In genomic region chr2:174284011-174284410, GRCm38 (mm10) we compare ENCODE assay signal across 8 mouse cellular contexts. TPM values are rescaled to one million over a fixed set of nuclear protein-coding genes. Genes with fewer than 3 reads are reported as not detected.
DNase-seq lines count a peak whose midpoint lies in the region; ATAC-seq and TF ChIP-seq lines count a peak whose summit lies in the region.

Gnas (plus strand) TSS chr2:174284320.

- no peaks in the 10 kb centered on the region for H3K4me1 ChIP-seq in thymus, adult 2 months (replicated peaks; ENCODE audit: control insufficient read depth, insufficient read depth, low read length)
- H3K4me1 ChIP-seq in embryonic facial prominence, embryonic 12.5 days, result 0 out of 2 replicates have a peak, but pooled peaks cover 3% of the 10 kb centered on the region
- peaks cover 13% of the 10 kb centered on the region; the same call in 1 of the 2 replicates for H3K4me1 ChIP-seq in heart, embryonic 10.5 days
- no peaks in the 10 kb centered on the region for H3K4me1 ChIP-seq in kidney, postnatal 0 days (replicated peaks; ENCODE audit: insufficient read depth, low read length)
- peaks cover 2% of the 10 kb centered on the region for H3K4me1 ChIP-seq in liver, embryonic 15.5 days (replicated peaks)
- H3K4me1 ChIP-seq in neural tube, embryonic 11.5 days (ENCODE audit: control insufficient read depth, insufficient read depth, low read length), result no peaks in the 10 kb centered on the region

- H3K27me3 ChIP-seq in thymus, adult 2 months (ENCODE audit: control insufficient read depth, insufficient read depth, low read length), result no peaks in the 10 kb centered on the region; the same call in 1 of the 2 replicates
- H3K27me3 ChIP-seq in embryonic facial prominence, embryonic 12.5 days, result peaks cover 40% of the 10 kb centered on the region
- peaks cover 46% of the 10 kb centered on the region for H3K27me3 ChIP-seq in heart, embryonic 10.5 days (ENCODE audit: insufficient read depth, poor library complexity, severe bottlenecking)
- H3K27me3 ChIP-seq in kidney, postnatal 0 days (ENCODE audit: insufficient read depth, low read length), result peaks cover 16% of the 10 kb centered on the region
- peaks cover 63% of the 10 kb centered on the region for H3K27me3 ChIP-seq in liver, embryonic 15.5 days
- peaks cover 30% of the 10 kb centered on the region for H3K27me3 ChIP-seq in neural tube, embryonic 11.5 days (ENCODE audit: control insufficient read depth, insufficient read depth, low read length)

- no peak for TF ChIP-seq POLR2A in thymus, adult 2 months (IDR thresholded peaks at IDR 0.05; ENCODE audit: control insufficient read depth, extremely low read depth, insufficient read depth, low read length, poor library complexity)

- no peak for ATAC-seq in embryonic facial prominence, embryonic 12.5 days (ENCODE audit: insufficient number of reproducible peaks, insufficient read depth, low FRiP score, low TSS enrichment)
- peak; percentile 38; the same call in 1 of the 2 replicates for ATAC-seq in kidney, postnatal 0 days (replicated peaks; ENCODE audit: low FRiP score, low read depth)
- no peak for ATAC-seq in liver, embryonic 15.5 days (ENCODE audit: insufficient read depth)
- ATAC-seq in neural tube, embryonic 11.5 days (ENCODE audit: insufficient read depth, low FRiP score, low TSS enrichment), result peak; percentile 61

- no peaks in the 10 kb centered on the region for H3K36me3 ChIP-seq in thymus, adult 2 months (ENCODE audit: control insufficient read depth, insufficient read depth, low read length)
- H3K36me3 ChIP-seq in embryonic facial prominence, embryonic 12.5 days, result peaks cover 61% of the 10 kb centered on the region
- peaks cover 89% of the 10 kb centered on the region for H3K36me3 ChIP-seq in heart, embryonic 10.5 days
- peaks cover 26% of the 10 kb centered on the region for H3K36me3 ChIP-seq in kidney, postnatal 0 days (ENCODE audit: insufficient read depth, low read length)
- H3K36me3 ChIP-seq in liver, embryonic 15.5 days (replicated peaks), result peaks cover 79% of the 10 kb centered on the region
- peaks cover 29% of the 10 kb centered on the region for H3K36me3 ChIP-seq in neural tube, embryonic 11.5 days (ENCODE audit: control insufficient read depth, insufficient read depth, low read length)

- peak within 1 kb of the TSS; percentile 17; the same call in 1 of the 2 replicates for H3K9ac ChIP-seq in embryonic facial prominence, embryonic 12.5 days
- no peak within 1 kb of the TSS for H3K9ac ChIP-seq in kidney, postnatal 0 days (ENCODE audit: low read depth, low read length)
- H3K9ac ChIP-seq in liver, embryonic 15.5 days, result no peak within 1 kb of the TSS
- H3K9ac ChIP-seq in neural tube, embryonic 11.5 days (ENCODE audit: low read length), result peak within 1 kb of the TSS; percentile 23

- H3K4me2 ChIP-seq in embryonic facial prominence, embryonic 12.5 days (replicated peaks), result peak within 1 kb of the TSS; percentile 54
- peak within 1 kb of the TSS; percentile 44 for H3K4me2 ChIP-seq in kidney, postnatal 0 days (ENCODE audit: low read length)
- H3K4me2 ChIP-seq in liver, embryonic 15.5 days, result peak within 1 kb of the TSS; percentile 38
- H3K4me2 ChIP-seq in neural tube, embryonic 11.5 days (ENCODE audit: low read depth), result peak within 1 kb of the TSS; percentile 55

- 59% methylated on average over 19 of the region's 19 CpGs for WGBS in thymus, adult 2 months
- 50% methylated on average over 19 of the region's 19 CpGs for WGBS in embryonic facial prominence, embryonic 12.5 days
- WGBS in heart, embryonic 10.5 days, result 57% methylated on average over 19 of the region's 19 CpGs
- 41% methylated on average over 19 of the region's 19 CpGs for WGBS in kidney, postnatal 0 days
- 56% methylated on average over 19 of the region's 19 CpGs for WGBS in liver, embryonic 15.5 days (ENCODE audit: insufficient replicate concordance)
- WGBS in neural tube, embryonic 11.5 days, result 46% methylated on average over 19 of the region's 19 CpGs

- peaks cover 20% of the 10 kb centered on the region for H3K9me3 ChIP-seq in embryonic facial prominence, embryonic 12.5 days
- H3K9me3 ChIP-seq in heart, embryonic 10.5 days, result peaks cover 3% of the 10 kb centered on the region; the same call in 1 of the 2 replicates
- H3K9me3 ChIP-seq in kidney, postnatal 0 days (replicated peaks; ENCODE audit: low read length), result peaks cover 17% of the 10 kb centered on the region
- peaks cover 20% of the 10 kb centered on the region; the same call in 1 of the 2 replicates for H3K9me3 ChIP-seq in liver, embryonic 15.5 days (replicated peaks)
- peaks cover 18% of the 10 kb centered on the region for H3K9me3 ChIP-seq in neural tube, embryonic 11.5 days (ENCODE audit: control insufficient read depth, low read length)

- peak; percentile 20 for DNase-seq in thymus, adult 2 months
- no peak for DNase-seq in thymus, adult 18-20 months
- DNase-seq in heart, embryonic 10.5 days (ENCODE audit: low spot score), result no peak
- peak; percentile 67 for DNase-seq in kidney, postnatal 0 days (ENCODE audit: low spot score)
- DNase-seq in neural tube, embryonic 11.5 days (ENCODE audit: low spot score), result peak; percentile 76
- DNase-seq in spleen, adult 18-20 months, result no peak

- no peak within 1 kb of the TSS for H3K27ac ChIP-seq in thymus, adult 2 months (ENCODE audit: control insufficient read depth, insufficient read depth, low read length)
- H3K27ac ChIP-seq in embryonic facial prominence, embryonic 12.5 days, result no peak within 1 kb of the TSS
- no peak within 1 kb of the TSS for H3K27ac ChIP-seq in heart, embryonic 10.5 days
- H3K27ac ChIP-seq in kidney, postnatal 0 days, result no peak within 1 kb of the TSS
- no peak within 1 kb of the TSS for H3K27ac ChIP-seq in liver, embryonic 15.5 days (replicated peaks)
- 0 out of 2 replicates have a peak within 1 kb of the TSS, but pooled peaks have one; percentile 0 for H3K27ac ChIP-seq in neural tube, embryonic 11.5 days (ENCODE audit: low read depth, low read length)

- 0 out of 2 replicates have a peak, but pooled peaks have one; percentile 11 for TF ChIP-seq CTCF in thymus, adult 2 months (IDR thresholded peaks at IDR 0.05; ENCODE audit: borderline replicate concordance, control insufficient read depth, extremely low read depth, insufficient read depth, low read length, poor library complexity)
- peak; percentile 69 for TF ChIP-seq CTCF in kidney, postnatal 0 days (IDR thresholded peaks at IDR 0.05; ENCODE audit: low read depth)

- H3K4me3 ChIP-seq in thymus, adult 2 months (ENCODE audit: control insufficient read depth, insufficient read depth, low read length), result no peak within 1 kb of the TSS
- peak within 1 kb of the TSS; percentile 36 for H3K4me3 ChIP-seq in embryonic facial prominence, embryonic 12.5 days
- H3K4me3 ChIP-seq in heart, embryonic 10.5 days, result peak within 1 kb of the TSS; percentile 50
- peak within 1 kb of the TSS; percentile 26 for H3K4me3 ChIP-seq in kidney, postnatal 0 days (replicated peaks; ENCODE audit: low read depth, low read length)
- H3K4me3 ChIP-seq in liver, embryonic 15.5 days (replicated peaks), result peak within 1 kb of the TSS; percentile 8
- H3K4me3 ChIP-seq in neural tube, embryonic 11.5 days (ENCODE audit: low read depth, low read length), result peak within 1 kb of the TSS; percentile 33

RNA-seq across cellular contexts. Expression of gene Gnas, which starts in this region (rescaled TPM):
- polyA plus RNA-seq in thymus, adult 2 months (2012; rRNA removed), result 681 and 716 TPM in 2 replicates
- polyA plus RNA-seq in embryonic facial prominence, embryonic 12.5 days (2016; fragmentation: Nextera tagmentation; extraction: Ambion mirVana), result 1,926 and 2,042 TPM in 2 replicates
- polyA plus RNA-seq in heart, embryonic 10.5 days (2016; fragmentation: Nextera tagmentation; extraction: Ambion mirVana), result 964 and 1,128 TPM in 2 replicates
- polyA plus RNA-seq in kidney, postnatal 0 days (2015; fragmentation: Nextera tagmentation; extraction: Ambion mirVana), result 1,338 and 1,363 TPM in 2 replicates
- 323 and 336 TPM in 2 replicates for polyA plus RNA-seq in liver, embryonic 15.5 days (2015; fragmentation: Nextera tagmentation; extraction: Ambion mirVana)
- 1,351 and 1,381 TPM in 2 replicates for polyA plus RNA-seq in neural tube, embryonic 11.5 days (2014; fragmentation: Nextera tagmentation; extraction: Ambion mirVana)

Comparison
In these comparisons a context has a peak if more than half of its experiments do, and no peak if none do; other contexts are left out.
1. DNase-seq: peak in thymus, adult 2 months (single experiment), kidney, postnatal 0 days (single experiment) and neural tube, embryonic 11.5 days (single experiment); none in thymus, adult 18-20 months (0 of 2), heart, embryonic 10.5 days (single experiment) and spleen, adult 18-20 months (0 of 2).
2. ATAC-seq: peak in kidney, postnatal 0 days (single experiment) and neural tube, embryonic 11.5 days (single experiment); none in embryonic facial prominence, embryonic 12.5 days (single experiment) and liver, embryonic 15.5 days (single experiment).
3. H3K9ac ChIP-seq: peak in embryonic facial prominence, embryonic 12.5 days (single experiment) and neural tube, embryonic 11.5 days (single experiment); none in kidney, postnatal 0 days (single experiment) and liver, embryonic 15.5 days (single experiment).
4. Peak in every context shown above with its lines, with median percentiles within 50 percentile points of each other: H3K4me2 ChIP-seq.